Mouse (Mus musculus) lung, postnatal 10 days (tissue): ENCODE data around the gene Gpr157.
"Not testable (repeated sequence)": the region's sequence is repeated elsewhere in the genome, so short reads cannot be mapped to it uniquely, and the experiment has no call there.

ENCODE experiments used
- DNase-seq: peaks from one replicate; pipeline ENCODE4 v3.0.0; 2021

The Gpr157 gene

GRCm38 (mm10) chr4:150087161-150087889 lies at the start of gene Gpr157:
Gpr157 (plus strand) TSS chr4:150087365.
- peak; percentile 95 for DNase-seq

- no peak for DNase-seq
These were observed 48.6 kb upstream of the Gpr157 start for GRCm38 (mm10) chr4:150038533-150038932.

- no peak for DNase-seq
These were observed 47.1 kb upstream of the Gpr157 start for GRCm38 (mm10) chr4:150040003-150040581.

GRCm38 (mm10) chr4:150040856-150041255 lies 46.3 kb upstream of the Gpr157 start:
- DNase-seq = not testable (repeated sequence)

- DNase-seq = no peak
These were observed 45.6 kb upstream of the Gpr157 start for GRCm38 (mm10) chr4:150041346-150042110.

- no peak for DNase-seq
These were observed 43.6 kb upstream of the Gpr157 start for GRCm38 (mm10) chr4:150043591-150043990.

DNA sequence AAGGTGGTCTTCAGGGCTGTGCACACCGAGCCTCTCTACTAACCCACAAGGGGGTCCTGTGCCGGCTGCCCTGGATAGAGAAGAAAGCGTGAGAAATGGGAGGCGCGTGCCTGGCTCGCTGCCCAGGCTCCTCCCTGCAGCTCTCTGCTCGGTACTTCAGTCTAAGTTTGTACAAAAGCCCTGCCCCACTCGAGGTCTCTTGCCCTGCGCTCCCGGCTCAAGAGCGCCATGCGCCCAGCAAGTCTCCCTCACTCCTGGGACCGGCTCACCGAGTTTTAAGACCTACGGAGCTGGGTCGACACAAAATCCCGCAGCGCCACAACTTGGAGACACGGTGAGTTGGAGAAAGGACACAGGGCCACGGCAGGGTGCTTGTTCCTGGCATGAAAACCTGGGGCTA lies 39.1 kb upstream of the Gpr157 start:
- peak; percentile 86 for DNase-seq

GRCm38 (mm10) chr4:150048478-150049156 lies 38.5 kb upstream of the Gpr157 start:
- DNase-seq = peak; percentile 18

DNA sequence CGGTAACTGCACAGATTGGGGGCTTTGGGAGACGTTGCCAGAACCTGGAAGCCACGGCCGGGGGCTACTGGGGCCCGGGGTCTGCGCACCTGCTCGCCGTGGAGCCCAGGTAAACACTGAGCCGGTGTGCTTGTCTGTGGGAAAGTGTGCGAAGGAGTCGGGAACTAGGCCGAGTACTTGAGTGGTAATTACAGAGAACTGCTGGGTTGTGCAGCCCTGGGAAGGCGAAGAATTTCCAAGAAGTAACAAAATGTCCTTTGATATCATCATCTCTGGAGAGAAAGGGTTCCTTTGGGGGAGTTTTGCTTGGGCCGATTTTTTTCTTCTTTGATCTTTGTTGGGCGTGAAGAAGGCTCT lies 38.0 kb upstream of the Gpr157 start:
- DNase-seq = no peak

- DNase-seq = no peak
These were observed 37.5 kb upstream of the Gpr157 start for GRCm38 (mm10) chr4:150049564-150050226.

DNA sequence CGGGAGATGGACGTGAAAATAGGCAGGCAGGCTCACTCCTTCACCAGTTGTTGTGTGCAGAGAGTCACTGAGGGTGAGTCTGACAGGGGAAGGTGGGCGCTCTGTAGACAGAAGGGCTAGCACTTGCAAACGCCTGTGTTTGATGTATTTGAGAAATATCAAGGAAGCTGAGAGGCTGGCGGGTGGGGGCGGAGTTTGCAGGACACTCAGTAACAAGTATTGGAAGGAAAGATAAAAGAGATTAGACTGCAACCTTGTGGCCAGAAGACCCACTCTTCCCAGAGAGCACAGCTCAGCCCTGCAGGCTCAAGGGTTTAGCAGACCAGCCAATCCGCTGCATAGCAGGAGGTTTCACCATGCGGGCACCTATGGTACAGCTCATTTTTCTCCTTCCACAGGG lies 35.7 kb upstream of the Gpr157 start:
- DNase-seq = no peak

- no peak for DNase-seq
These were observed 34.8 kb upstream of the Gpr157 start for GRCm38 (mm10) chr4:150052380-150052779.

DNA sequence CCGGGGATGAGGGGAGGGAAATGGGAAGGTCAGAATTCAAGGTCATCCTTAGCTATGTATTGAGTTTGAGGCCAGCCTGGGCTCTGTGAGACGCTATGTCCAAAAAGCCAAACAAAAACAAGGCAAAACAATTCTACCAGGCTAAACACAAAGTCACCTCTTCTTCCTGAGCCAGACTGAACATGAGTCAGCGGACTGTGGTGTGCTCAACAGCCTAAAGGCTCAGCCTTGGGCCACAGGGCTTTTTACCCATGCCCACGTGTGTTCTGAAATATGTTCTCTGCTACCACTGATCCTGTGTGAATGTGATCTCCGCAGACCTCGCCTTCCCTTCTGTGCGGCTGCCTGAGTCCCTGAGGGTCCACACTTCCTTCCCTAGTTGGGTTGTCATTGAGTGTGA lies 31.0 kb upstream of the Gpr157 start:
- DNase-seq = no peak

- DNase-seq = no peak
These were observed 29.4 kb upstream of the Gpr157 start for GRCm38 (mm10) chr4:150057722-150058121.

DNA sequence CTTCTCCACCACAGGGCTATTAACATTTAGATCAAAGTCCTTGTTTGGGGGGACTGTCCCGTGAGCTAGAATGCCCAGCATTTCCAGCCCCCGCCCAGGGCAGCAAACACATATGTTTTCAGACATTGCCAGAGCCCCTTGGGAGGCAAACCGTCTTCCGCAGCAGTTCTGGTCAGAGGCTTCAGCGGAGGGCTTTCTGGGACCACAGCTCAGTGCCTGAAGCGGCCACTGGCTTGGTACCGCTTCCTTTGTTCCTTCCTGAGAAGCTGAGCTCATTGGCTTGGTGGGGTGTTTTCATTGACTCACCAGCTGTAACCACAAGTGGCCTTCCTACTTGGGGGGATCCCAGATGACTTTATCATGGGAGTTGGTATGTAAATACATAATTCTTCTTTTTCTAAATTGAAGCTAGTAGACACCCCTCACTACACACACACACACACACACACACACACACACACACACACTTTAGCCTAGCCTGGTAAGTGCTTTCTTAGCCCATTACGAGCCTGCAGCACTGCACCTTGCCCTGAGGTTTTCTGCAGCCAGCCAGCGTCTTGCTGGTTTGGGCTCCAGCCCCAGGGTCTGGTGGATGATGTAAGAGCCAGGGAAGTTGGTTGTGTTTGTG lies 27.2 kb upstream of the Gpr157 start:
- DNase-seq = peak; percentile 34

DNA sequence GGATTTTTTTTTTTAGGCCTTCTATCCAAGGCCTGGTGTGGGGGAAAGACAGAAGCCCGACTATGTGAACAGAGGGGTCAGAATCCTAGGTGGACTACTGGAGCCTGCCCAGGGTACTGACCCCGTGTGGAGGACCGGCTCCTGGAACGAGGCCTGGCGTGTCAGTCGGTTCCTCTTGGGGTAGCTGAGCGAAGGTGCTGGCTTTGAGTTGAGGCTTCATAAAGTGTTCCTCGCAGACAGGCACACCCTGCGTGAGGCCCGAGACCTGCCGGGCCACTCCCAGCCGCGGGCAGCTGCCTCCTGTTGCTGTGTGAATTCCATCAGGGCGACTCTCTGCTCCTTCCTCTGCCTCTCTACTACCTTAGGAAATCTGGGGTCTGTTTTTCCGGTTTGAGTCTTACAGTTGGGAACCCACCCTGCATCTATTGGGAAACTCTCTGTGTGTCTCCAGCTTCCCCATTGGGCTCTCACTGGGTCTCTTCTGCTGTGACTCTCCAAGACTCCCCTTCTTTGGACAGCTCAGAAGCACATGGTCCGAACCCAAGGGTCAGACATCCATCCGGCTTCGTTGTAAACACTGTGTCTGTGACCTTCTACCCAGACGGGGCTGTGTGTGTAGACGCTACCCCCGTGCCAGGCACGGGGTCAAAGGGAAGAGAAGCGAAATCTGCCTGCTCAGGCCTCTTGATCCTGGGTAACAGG lies 26.5 kb upstream of the Gpr157 start:
- DNase-seq = peak; percentile 38

DNA sequence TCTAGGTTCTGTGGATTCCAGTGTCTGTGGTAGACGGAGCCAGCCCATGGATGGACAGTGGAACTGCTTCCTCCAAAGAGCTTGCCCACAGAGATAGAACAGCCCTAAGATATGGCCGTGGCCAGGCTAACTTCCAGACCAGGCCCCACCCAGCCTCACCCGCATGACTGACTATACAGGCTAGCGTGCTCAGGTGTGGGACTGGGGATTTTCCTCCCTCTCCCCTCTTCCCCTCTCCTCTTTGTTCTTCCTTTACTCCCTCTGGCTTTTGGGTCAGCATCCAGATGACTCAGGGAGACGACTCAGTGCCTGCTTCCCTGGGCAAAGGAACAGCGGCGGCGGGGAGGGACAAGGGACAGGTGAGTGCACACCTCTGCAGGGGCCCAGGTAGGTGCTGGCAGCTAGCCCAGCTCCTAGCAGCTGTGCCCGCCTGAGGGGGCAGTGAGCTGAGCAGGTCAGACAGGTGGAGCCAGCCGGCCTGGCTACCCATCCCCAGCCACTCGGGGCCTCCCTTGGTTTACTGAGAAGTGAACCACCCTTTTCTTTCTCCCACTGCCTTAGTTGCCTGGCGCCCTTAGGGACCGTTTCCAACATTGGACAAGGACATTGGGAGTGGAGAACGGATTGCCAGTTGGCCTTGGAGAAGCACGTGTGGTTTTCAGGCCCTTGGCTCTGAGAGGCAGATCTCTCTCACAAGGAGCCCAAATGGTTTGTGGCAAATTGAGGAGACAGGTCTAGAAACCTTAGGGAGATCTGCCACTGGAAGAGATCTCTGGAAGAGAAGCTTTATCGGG lies 25.5 kb upstream of the Gpr157 start:
- no peak for DNase-seq

GRCm38 (mm10) chr4:150066706-150067323 lies 20.4 kb upstream of the Gpr157 start:
- DNase-seq = no peak

- peak; percentile 30 for DNase-seq
These were observed 18.9 kb upstream of the Gpr157 start for GRCm38 (mm10) chr4:150068216-150068615.

DNA sequence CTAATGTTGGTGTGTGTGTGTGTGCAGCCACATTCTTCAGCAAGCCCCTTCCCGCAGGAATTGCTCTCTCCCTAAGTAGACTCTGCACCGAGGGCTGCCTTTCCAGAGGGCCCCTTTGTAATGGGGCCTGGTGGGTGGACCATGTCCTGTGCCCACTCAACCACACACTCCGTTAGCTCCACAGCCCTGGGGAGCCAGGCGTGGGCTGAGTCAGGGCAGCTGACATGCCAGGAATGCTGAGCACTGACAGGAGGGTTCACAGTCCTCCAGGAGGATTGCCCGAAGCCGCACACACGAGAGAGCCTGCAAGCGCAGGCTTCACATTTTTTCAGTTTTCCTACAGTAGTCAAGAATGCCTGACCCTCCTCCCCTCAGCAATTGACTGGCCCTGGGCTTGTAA lies 17.0 kb upstream of the Gpr157 start:
- peak; percentile 34 for DNase-seq
